Mouse (Mus musculus): ENCODE results near the gene Trappc1.
"Not testable (repeated sequence)": the region's sequence is repeated elsewhere in the genome, so short reads cannot be mapped to it uniquely, and the experiment has no call there.

Trappc1 gene

GRCm38 (mm10) chr11:69323667-69324111 lies at the start of gene Trappc1, which contains the start of gene Cntrob:
Gene Trappc1, plus strand, starts transcription at chr11:69323980.
Gene Cntrob, minus strand, starts transcription at chr11:69323775.
- Histone ChIP-seq H3K27me3 (ENCODE audit: control insufficient read depth, insufficient read depth, low read length, poor library complexity, severe bottlenecking) (no peaks in the 10 kb centered on the region; the same call in 1 of the 2 replicates), H3K36me3 (ENCODE audit: control insufficient read depth, insufficient read depth, low read length, poor library complexity, severe bottlenecking) (no peaks in the 10 kb centered on the region)
- peak; percentile 100 for DNase-seq (ENCODE audit: low read depth, low spot score)

- no peak for DNase-seq (ENCODE audit: low read depth, low spot score)
- H3K27me3 ChIP-seq (ENCODE audit: control insufficient read depth, insufficient read depth, low read length, poor library complexity, severe bottlenecking), result no peaks in the 10 kb centered on the region; the same call in none of the 2 replicates
- H3K36me3 ChIP-seq (ENCODE audit: control insufficient read depth, insufficient read depth, low read length, poor library complexity, severe bottlenecking), result no peaks in the 10 kb centered on the region
Observed at GRCm38 (mm10) chr11:69275650-69276049, 48.1 kb upstream of the Trappc1 start.

- DNase-seq (ENCODE audit: low read depth, low spot score), result no peak
- H3K27me3 ChIP-seq (ENCODE audit: control insufficient read depth, insufficient read depth, low read length, poor library complexity, severe bottlenecking), result no peaks in the 10 kb centered on the region; the same call in none of the 2 replicates
Observed at GRCm38 (mm10) chr11:69276081-69276480, 47.7 kb upstream of the Trappc1 start.

GRCm38 (mm10) chr11:69277267-69277666 lies 46.5 kb upstream of the Trappc1 start:
- no peak for DNase-seq (ENCODE audit: low read depth, low spot score)
- H3K36me3 ChIP-seq (ENCODE audit: control insufficient read depth, insufficient read depth, low read length, poor library complexity, severe bottlenecking), result no peaks in the 10 kb centered on the region

More at GRCm38 (mm10) chr11:69276081-69276480, 47.7 kb upstream of the Trappc1 start:
- H3K36me3 ChIP-seq (ENCODE audit: control insufficient read depth, insufficient read depth, low read length, poor library complexity, severe bottlenecking), result no peaks in the 10 kb centered on the region

GRCm38 (mm10) chr11:69291111-69291510 lies 32.7 kb upstream of the Trappc1 start:
- Histone ChIP-seq H3K36me3 (ENCODE audit: control insufficient read depth, insufficient read depth, low read length, poor library complexity, severe bottlenecking) (no peaks in the 10 kb centered on the region), H3K27me3 (ENCODE audit: control insufficient read depth, insufficient read depth, low read length, poor library complexity, severe bottlenecking) (no peaks in the 10 kb centered on the region)
- DNase-seq (ENCODE audit: low read depth, low spot score), result no peak

More at GRCm38 (mm10) chr11:69277267-69277666, 46.5 kb upstream of the Trappc1 start:
- H3K27me3 ChIP-seq (ENCODE audit: control insufficient read depth, insufficient read depth, low read length, poor library complexity, severe bottlenecking), result no peaks in the 10 kb centered on the region; the same call in none of the 2 replicates

GRCm38 (mm10) chr11:69295286-69295685 lies 28.5 kb upstream of the Trappc1 start:
- Histone ChIP-seq H3K27me3 (ENCODE audit: control insufficient read depth, insufficient read depth, low read length, poor library complexity, severe bottlenecking) (no peaks in the 10 kb centered on the region), H3K36me3 (ENCODE audit: control insufficient read depth, insufficient read depth, low read length, poor library complexity, severe bottlenecking) (no peaks in the 10 kb centered on the region)
- no peak for DNase-seq (ENCODE audit: low read depth, low spot score)

- H3K36me3 ChIP-seq (ENCODE audit: control insufficient read depth, insufficient read depth, low read length, poor library complexity, severe bottlenecking), result no peaks in the 10 kb centered on the region
- no peaks in the 10 kb centered on the region for H3K27me3 ChIP-seq (ENCODE audit: control insufficient read depth, insufficient read depth, low read length, poor library complexity, severe bottlenecking)
- DNase-seq (ENCODE audit: low read depth, low spot score), result no peak
Observed at GRCm38 (mm10) chr11:69297799-69298198, 26.0 kb upstream of the Trappc1 start.

- Histone ChIP-seq H3K36me3 (ENCODE audit: control insufficient read depth, insufficient read depth, low read length, poor library complexity, severe bottlenecking) (no peaks in the 10 kb centered on the region), H3K27me3 (ENCODE audit: control insufficient read depth, insufficient read depth, low read length, poor library complexity, severe bottlenecking) (no peaks in the 10 kb centered on the region)
- DNase-seq (ENCODE audit: low read depth, low spot score), result no peak
Observed at GRCm38 (mm10) chr11:69298231-69298630, 25.5 kb upstream of the Trappc1 start.

GRCm38 (mm10) chr11:69302817-69303216 lies 21.0 kb upstream of the Trappc1 start:
- no peaks in the 10 kb centered on the region; the same call in 1 of the 2 replicates for H3K36me3 ChIP-seq (ENCODE audit: control insufficient read depth, insufficient read depth, low read length, poor library complexity, severe bottlenecking)
- H3K27me3 ChIP-seq (ENCODE audit: control insufficient read depth, insufficient read depth, low read length, poor library complexity, severe bottlenecking), result no peaks in the 10 kb centered on the region
- no peak for DNase-seq (ENCODE audit: low read depth, low spot score)

GRCm38 (mm10) chr11:69305291-69305690 lies 18.5 kb upstream of the Trappc1 start:
- no peaks in the 10 kb centered on the region for H3K27me3 ChIP-seq (ENCODE audit: control insufficient read depth, insufficient read depth, low read length, poor library complexity, severe bottlenecking)
- DNase-seq (ENCODE audit: low read depth, low spot score), result peak; percentile 82
- peaks cover under 1% of the 10 kb centered on the region; the same call in 1 of the 2 replicates for H3K36me3 ChIP-seq (ENCODE audit: control insufficient read depth, insufficient read depth, low read length, poor library complexity, severe bottlenecking)

GRCm38 (mm10) chr11:69306039-69306438 lies 17.7 kb upstream of the Trappc1 start:
- no peak for DNase-seq (ENCODE audit: low read depth, low spot score)
- Histone ChIP-seq H3K36me3 (ENCODE audit: control insufficient read depth, insufficient read depth, low read length, poor library complexity, severe bottlenecking) (peaks cover 4% of the 10 kb centered on the region; the same call in 1 of the 2 replicates), H3K27me3 (ENCODE audit: control insufficient read depth, insufficient read depth, low read length, poor library complexity, severe bottlenecking) (no peaks in the 10 kb centered on the region)

GRCm38 (mm10) chr11:69311266-69311665 lies 12.5 kb upstream of the Trappc1 start:
- no peak for DNase-seq (ENCODE audit: low read depth, low spot score)
- Histone ChIP-seq H3K27me3 (ENCODE audit: control insufficient read depth, insufficient read depth, low read length, poor library complexity, severe bottlenecking) (no peaks in the 10 kb centered on the region), H3K36me3 (ENCODE audit: control insufficient read depth, insufficient read depth, low read length, poor library complexity, severe bottlenecking) (peaks cover 4% of the 10 kb centered on the region; the same call in 1 of the 2 replicates)

GRCm38 (mm10) chr11:69316361-69316760 lies 7.4 kb upstream of the Trappc1 start:
- no peaks in the 10 kb centered on the region; the same call in 1 of the 2 replicates for H3K27me3 ChIP-seq (ENCODE audit: control insufficient read depth, insufficient read depth, low read length, poor library complexity, severe bottlenecking)
- DNase-seq (ENCODE audit: low read depth, low spot score), result no peak
- no peaks in the 10 kb centered on the region for H3K36me3 ChIP-seq (ENCODE audit: control insufficient read depth, insufficient read depth, low read length, poor library complexity, severe bottlenecking)

- not testable (repeated sequence) for DNase-seq (ENCODE audit: low read depth, low spot score); H3K36me3 ChIP-seq (ENCODE audit: control insufficient read depth, insufficient read depth, low read length, poor library complexity, severe bottlenecking); H3K27me3 ChIP-seq (ENCODE audit: control insufficient read depth, insufficient read depth, low read length, poor library complexity, severe bottlenecking)
Observed at GRCm38 (mm10) chr11:69318000-69318399, 5.8 kb upstream of the Trappc1 start.

- Histone ChIP-seq H3K27me3 (ENCODE audit: control insufficient read depth, insufficient read depth, low read length, poor library complexity, severe bottlenecking) (no peaks in the 10 kb centered on the region; the same call in 1 of the 2 replicates), H3K36me3 (ENCODE audit: control insufficient read depth, insufficient read depth, low read length, poor library complexity, severe bottlenecking) (no peaks in the 10 kb centered on the region)
- DNase-seq (ENCODE audit: low read depth, low spot score), result no peak
Observed at GRCm38 (mm10) chr11:69321580-69321979, 2.2 kb upstream of the Trappc1 start.

GRCm38 (mm10) chr11:69322010-69322409 lies 1.8 kb upstream of the Trappc1 start:
- Histone ChIP-seq H3K36me3 (ENCODE audit: control insufficient read depth, insufficient read depth, low read length, poor library complexity, severe bottlenecking) (no peaks in the 10 kb centered on the region), H3K27me3 (ENCODE audit: control insufficient read depth, insufficient read depth, low read length, poor library complexity, severe bottlenecking) (no peaks in the 10 kb centered on the region; the same call in 1 of the 2 replicates)
- DNase-seq (ENCODE audit: low read depth, low spot score), result no peak

Measured in splenic B cell, adult 2 months (primary cell).